Mouse (Mus musculus) stomach, embryonic 16.5 days (tissue): ENCODE data around the gene Cdc42se2. TPM values are rescaled to one million over a fixed set of nuclear protein-coding genes. Genes with fewer than 3 reads are reported as not detected.

Experiments used
- ATAC-seq: fragments of 200-750 bp; cut with Nextera tagmentation; 2 replicates; pipeline ENCODE4 v1.8.0; 2017; ENCODE audit warnings: moderate number of reproducible peaks, moderate TSS enrichment; ENCODE audit not compliant: insufficient read depth, low FRiP score
- H3K27ac ChIP-seq: fragments of 300-500 bp; sonication (generic); 2 replicates; pipeline ENCODE4 v1.5.1; 2014; ENCODE audit warnings: low read length
- H3K27me3 ChIP-seq: fragments of 300-500 bp; sonication (generic); 2 replicates; pipeline ENCODE4 v1.6.1; 2014; ENCODE audit warnings: low read length, control low read depth, mixed read lengths; ENCODE audit not compliant: control insufficient read depth, insufficient read depth
- H3K36me3 ChIP-seq: fragments of 300-500 bp; sonication (generic); 2 replicates; pipeline ENCODE4 v1.6.1; 2014; ENCODE audit warnings: low read length; ENCODE audit not compliant: control insufficient read depth, insufficient read depth
- H3K4me1 ChIP-seq: fragments of 300-500 bp; sonication (generic); 2 replicates; pipeline ENCODE4 v1.6.1; 2014; ENCODE audit warnings: low read length, control low read depth, mixed read lengths; ENCODE audit not compliant: control insufficient read depth, insufficient read depth
- H3K4me2 ChIP-seq: fragments of 300-500 bp; sonication (generic); 2 replicates; pipeline ENCODE4 v1.6.1; 2014; ENCODE audit warnings: low read depth, low read length, mixed read lengths
- H3K4me3 ChIP-seq: fragments of 300-500 bp; sonication (generic); replicated peaks from 2 replicates; pipeline ENCODE4 v1.5.1; 2014; ENCODE audit warnings: mild to moderate bottlenecking, low read length
- H3K9ac ChIP-seq: fragments of 300-500 bp; sonication (generic); 2 replicates; pipeline ENCODE4 v1.6.1; 2014; ENCODE audit warnings: low read length
- H3K9me3 ChIP-seq: fragments of 300-500 bp; sonication (generic); replicated peaks from 2 replicates; pipeline ENCODE4 v1.6.1; 2016; ENCODE audit warnings: low read length, control low read depth; ENCODE audit not compliant: control insufficient read depth
- WGBS: fragments of 180-500 bp; shearing (Covaris S2); extraction: QIAGEN DNeasy Blood & Tissue Kit; methylation state at CpG from one replicate; pipeline ENCODE4 v1.1.7; 2014; 5-methylcytosine and 5-hydroxymethylcytosine counted together
- polyA plus RNA-seq: library from polyadenylated mRNA; unstranded; fragments of >200 nt; fragmentation: Nextera tagmentation; extraction: Ambion mirVana; gene quantifications from 2 replicates; pipeline ENCODE4 v1.2.1, GENCODE M21; 2015

Gene Cdc42se2
- polyA plus RNA-seq, 1 experiment from 2014 or later, result 62.7 TPM

- H3K4me1 ChIP-seq, result no peaks in the 10 kb centered on the region
- no peaks in the 10 kb centered on the region for H3K9me3 ChIP-seq
- H3K9ac ChIP-seq, result no peak overlapping the region
- no peak overlapping the region for H3K4me2 ChIP-seq
- no peaks in the 10 kb centered on the region for H3K36me3 ChIP-seq
- no peaks in the 10 kb centered on the region for H3K27me3 ChIP-seq
- no peak for ATAC-seq
- no peak overlapping the region for H3K27ac ChIP-seq
- no peak overlapping the region for H3K4me3 ChIP-seq
These were observed 28.2 kb upstream of the Cdc42se2 start for GRCm38 (mm10) chr11:54815659-54816058.

GRCm38 (mm10) chr11:54812812-54813516 is 25.5 kb upstream of the Cdc42se2 start:
- no peak for ATAC-seq

GRCm38 (mm10) chr11:54812314-54812713 is 24.8 kb upstream of the Cdc42se2 start:
- WGBS, result 62% methylated on average over 4 of the region's 4 CpGs
- Histone ChIP-seq H3K9ac (no peak overlapping the region), H3K27ac (no peak overlapping the region), H3K36me3 (no peaks in the 10 kb centered on the region), H3K9me3 (no peaks in the 10 kb centered on the region), H3K27me3 (no peaks in the 10 kb centered on the region), H3K4me3 (no peak overlapping the region), H3K4me2 (no peak overlapping the region), H3K4me1 (no peaks in the 10 kb centered on the region)
- no peak for ATAC-seq

More at GRCm38 (mm10) chr11:54812812-54813516, 25.5 kb upstream of the Cdc42se2 start:
- WGBS, result 63% methylated on average over 8 of the region's 8 CpGs
- Histone ChIP-seq H3K9ac (no peak overlapping the region), H3K9me3 (no peaks in the 10 kb centered on the region), H3K4me2 (no peak overlapping the region), H3K27me3 (no peaks in the 10 kb centered on the region), H3K4me3 (no peak overlapping the region), H3K36me3 (no peaks in the 10 kb centered on the region), H3K4me1 (no peaks in the 10 kb centered on the region), H3K27ac (no peak overlapping the region)

- Histone ChIP-seq H3K4me1 (no peaks in the 10 kb centered on the region), H3K36me3 (no peaks in the 10 kb centered on the region), H3K9ac (no peak overlapping the region), H3K27me3 (no peaks in the 10 kb centered on the region), H3K27ac (no peak overlapping the region), H3K4me3 (no peak overlapping the region), H3K9me3 (no peaks in the 10 kb centered on the region), H3K4me2 (no peak overlapping the region)
- no peak for ATAC-seq
- WGBS, result 73% methylated on average over 3 of the region's 3 CpGs
These were observed 23.6 kb upstream of the Cdc42se2 start for GRCm38 (mm10) chr11:54811054-54811453.

GRCm38 (mm10) chr11:54809582-54809981 is 22.1 kb upstream of the Cdc42se2 start:
- H3K27me3 ChIP-seq, result no peaks in the 10 kb centered on the region
- ATAC-seq, result no peak
- H3K4me3 ChIP-seq, result no peak overlapping the region
- no peak overlapping the region for H3K27ac ChIP-seq
- WGBS, result 71% methylated on average over 5 of the region's 5 CpGs
- H3K4me2 ChIP-seq, result no peak overlapping the region
- no peaks in the 10 kb centered on the region for H3K9me3 ChIP-seq
- no peaks in the 10 kb centered on the region for H3K4me1 ChIP-seq
- H3K9ac ChIP-seq, result no peak overlapping the region
- no peaks in the 10 kb centered on the region for H3K36me3 ChIP-seq

- Histone ChIP-seq H3K9me3 (no peaks in the 10 kb centered on the region), H3K4me2 (no peak overlapping the region), H3K9ac (no peak overlapping the region), H3K27me3 (no peaks in the 10 kb centered on the region), H3K36me3 (no peaks in the 10 kb centered on the region), H3K4me3 (no peak overlapping the region), H3K4me1 (no peaks in the 10 kb centered on the region), H3K27ac (no peak overlapping the region)
- ATAC-seq, result no peak
- WGBS, result 77% methylated on average over 4 of the region's 4 CpGs
These were observed 20.7 kb upstream of the Cdc42se2 start for GRCm38 (mm10) chr11:54808177-54808576.

- Histone ChIP-seq H3K4me2 (no peak overlapping the region), H3K27me3 (no peaks in the 10 kb centered on the region), H3K27ac (no peak overlapping the region), H3K9ac (no peak overlapping the region), H3K36me3 (no peaks in the 10 kb centered on the region), H3K4me3 (no peak overlapping the region), H3K9me3 (no peaks in the 10 kb centered on the region), H3K4me1 (no peaks in the 10 kb centered on the region; the same call in 1 of the 2 replicates)
- no peak for ATAC-seq
- WGBS, result 74% methylated on average over 9 of the region's 9 CpGs
These were observed 20.2 kb upstream of the Cdc42se2 start for GRCm38 (mm10) chr11:54807669-54808068.

- no peak for ATAC-seq
- Histone ChIP-seq H3K27ac (no peak overlapping the region), H3K4me3 (no peak overlapping the region), H3K4me2 (no peak overlapping the region), H3K36me3 (no peaks in the 10 kb centered on the region), H3K9me3 (no peaks in the 10 kb centered on the region), H3K4me1 (no peaks in the 10 kb centered on the region; the same call in 1 of the 2 replicates), H3K9ac (no peak overlapping the region), H3K27me3 (no peaks in the 10 kb centered on the region)
- 84% methylated on average over 28 of the region's 28 CpGs for WGBS
These were observed 19.4 kb upstream of the Cdc42se2 start for GRCm38 (mm10) chr11:54806891-54807290.

GRCm38 (mm10) chr11:54805196-54805595 is 17.7 kb upstream of the Cdc42se2 start:
- no peak overlapping the region for H3K27ac ChIP-seq
- no peak overlapping the region for H3K4me2 ChIP-seq
- no peaks in the 10 kb centered on the region for H3K36me3 ChIP-seq
- no peak for ATAC-seq
- H3K27me3 ChIP-seq, result no peaks in the 10 kb centered on the region
- no peak overlapping the region for H3K4me3 ChIP-seq
- no peaks in the 10 kb centered on the region for H3K9me3 ChIP-seq
- H3K4me1 ChIP-seq, result no peaks in the 10 kb centered on the region; the same call in 1 of the 2 replicates
- WGBS, result 74% methylated on average over 4 of the region's 4 CpGs
- no peak overlapping the region for H3K9ac ChIP-seq
